Mouse (Mus musculus) induced T-regulatory cell, adult 2 months (primary cell): ENCODE results near the gene Bpifb9a.
"Not testable (repeated sequence)": the region's sequence is repeated elsewhere in the genome, so short reads cannot be mapped to it uniquely, and the experiment has no call there.

Experiments
- DNase-seq: peaks from one replicate; pipeline ENCODE4 v3.0.0-alpha.2; 2012; ENCODE audit warnings: low read depth

The Bpifb9a gene

GRCm38 (mm10) chr2:154306927-154307326 is 49.3 kb downstream of the Bpifb9a start, which contains the start of gene Bpifb9b:
Gene Bpifb9b, plus strand, starts transcription at chr2:154307227.
- not testable (repeated sequence) for DNase-seq

- DNase-seq: not testable (repeated sequence)
Measured at GRCm38 (mm10) chr2:154313771-154314170, 56.1 kb downstream of the Bpifb9a start.
